Mouse (Mus musculus): ENCODE measurements at regions not wholly inside any gene's neighbourhood (a gene's known extent, or its start where the extent isn't known, plus 50 kb on each side); places are given as distances from the start of the nearest gene placed in this dataset.

DNA sequence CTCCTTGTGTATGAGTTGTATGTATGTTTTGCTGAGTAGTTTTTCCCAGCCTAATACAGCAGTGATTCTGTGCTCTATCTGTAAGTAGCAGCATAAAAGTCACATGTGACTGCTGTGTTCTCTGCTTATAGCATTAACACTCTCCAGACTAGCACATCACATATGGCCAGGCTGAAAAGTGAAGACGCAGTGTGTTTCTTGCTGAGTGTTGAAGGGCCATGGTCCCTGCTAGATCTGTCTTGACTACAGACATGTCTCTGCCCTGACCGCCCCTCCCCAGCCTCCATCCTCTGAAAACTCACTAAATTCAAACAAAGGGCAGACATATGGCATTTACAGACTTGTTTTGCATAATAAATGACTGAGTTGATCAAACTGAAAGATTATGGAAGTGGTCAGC lies 316.6 kb downstream of the Lrriq3 start:
- no peak overlapping the region for H3K4me3 ChIP-seq (replicated peaks; ENCODE audit: low read depth, low read length)
- H3K9ac ChIP-seq (ENCODE audit: low read depth, low read length): no peak overlapping the region
- H3K27ac ChIP-seq: no peak overlapping the region
- 78% methylated on average over 2 of the region's 2 CpGs for WGBS
- DNase-seq (ENCODE audit: low spot score) (no peak), ATAC-seq (replicated peaks; ENCODE audit: low FRiP score, low read depth) (no peak)
- no peaks in the 10 kb centered on the region for H3K4me1 ChIP-seq (replicated peaks; ENCODE audit: insufficient read depth, low read length)
- no peaks in the 10 kb centered on the region for H3K36me3 ChIP-seq (ENCODE audit: insufficient read depth, low read length)
- no peaks in the 10 kb centered on the region for H3K9me3 ChIP-seq (replicated peaks; ENCODE audit: low read length)
- no peaks in the 10 kb centered on the region for H3K27me3 ChIP-seq (ENCODE audit: insufficient read depth, low read length)
- TF ChIP-seq CTCF (IDR thresholded peaks at IDR 0.05; ENCODE audit: low read depth): no peak
- H3K4me2 ChIP-seq (ENCODE audit: low read length): no peak overlapping the region

DNA sequence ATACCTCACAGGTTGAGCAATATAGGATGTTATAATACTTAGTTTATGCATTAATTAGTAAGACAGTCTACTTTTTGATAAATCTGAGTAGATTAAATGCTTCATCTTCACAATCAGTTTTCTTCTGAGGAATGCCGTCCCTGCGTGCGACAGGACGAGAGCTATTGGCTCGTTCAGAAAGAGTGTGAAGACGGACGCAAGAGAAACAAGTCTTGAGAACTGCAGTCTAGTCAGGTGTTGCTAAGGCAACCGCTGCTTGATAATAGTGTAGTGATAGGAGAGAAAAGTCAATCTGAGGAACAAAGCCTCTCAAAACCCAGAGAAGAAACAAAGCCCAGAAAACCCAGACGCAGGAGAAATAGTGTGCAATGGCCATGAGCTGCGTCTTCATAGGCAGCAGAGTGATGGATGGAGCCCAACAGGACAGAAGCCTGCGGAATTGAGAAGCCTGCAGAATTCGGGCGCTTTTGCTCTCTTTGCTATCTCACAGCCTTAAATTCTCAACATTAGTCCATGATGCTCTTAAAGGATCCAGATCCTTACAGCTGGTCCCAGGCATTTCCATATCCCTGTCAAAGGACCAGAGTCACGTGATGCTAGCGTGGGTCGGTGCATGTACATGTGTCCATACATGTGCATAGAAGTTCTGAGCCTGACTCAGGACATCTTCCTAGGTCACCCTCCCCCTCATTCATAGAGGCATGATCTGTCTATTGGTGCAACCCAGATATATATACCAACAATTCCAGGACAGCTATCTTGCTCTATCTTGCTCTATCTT lies 366.7 kb downstream of the Lrriq3 start:
- Histone ChIP-seq H3K4me3 (replicated peaks; ENCODE audit: low read depth, low read length) (no peak overlapping the region), H3K4me2 (ENCODE audit: low read length) (no peak overlapping the region), H3K36me3 (ENCODE audit: insufficient read depth, low read length) (no peaks in the 10 kb centered on the region), H3K9me3 (replicated peaks; ENCODE audit: low read length) (no peaks in the 10 kb centered on the region), H3K27me3 (ENCODE audit: insufficient read depth, low read length) (no peaks in the 10 kb centered on the region), H3K27ac (no peak overlapping the region), H3K4me1 (replicated peaks; ENCODE audit: insufficient read depth, low read length) (no peaks in the 10 kb centered on the region), H3K9ac (ENCODE audit: low read depth, low read length) (no peak overlapping the region)
- WGBS: 89% methylated on average over 16 of the region's 16 CpGs
- no peak for ATAC-seq (replicated peaks; ENCODE audit: low FRiP score, low read depth)
- TF ChIP-seq CTCF (IDR thresholded peaks at IDR 0.05; ENCODE audit: low read depth): no peak
- DNase-seq (ENCODE audit: low spot score): no peak

DNA sequence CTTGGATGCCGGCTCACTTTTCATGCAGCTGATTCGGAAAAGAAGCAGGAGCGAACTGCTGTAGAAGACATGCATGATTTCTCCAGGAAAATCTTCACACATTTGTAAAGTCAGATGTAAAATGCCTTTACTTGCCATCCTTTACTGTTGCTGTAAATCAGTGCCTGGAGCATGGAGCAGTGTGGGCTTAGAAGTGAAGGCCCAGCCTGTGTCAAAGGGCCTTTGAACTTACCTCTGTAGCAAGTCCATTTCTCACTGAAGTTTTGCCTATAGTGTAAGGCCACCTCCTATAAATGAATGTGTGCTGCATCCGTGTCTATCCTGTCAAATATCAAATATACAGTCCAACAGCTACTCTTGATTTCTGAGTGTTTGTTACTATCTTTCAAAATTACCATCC lies 368.9 kb downstream of the Lrriq3 start:
- H3K4me3 ChIP-seq (replicated peaks; ENCODE audit: low read depth, low read length): no peak overlapping the region
- ATAC-seq (replicated peaks; ENCODE audit: low FRiP score, low read depth) (no peak; the same call in 1 of the 2 replicates), DNase-seq (ENCODE audit: low spot score) (peak; percentile 15)
- H3K36me3 ChIP-seq (ENCODE audit: insufficient read depth, low read length): no peaks in the 10 kb centered on the region
- H3K4me1 ChIP-seq (replicated peaks; ENCODE audit: insufficient read depth, low read length): no peaks in the 10 kb centered on the region
- no peak overlapping the region for H3K27ac ChIP-seq
- WGBS: 34% methylated on average over 4 of the region's 4 CpGs
- no peaks in the 10 kb centered on the region for H3K27me3 ChIP-seq (ENCODE audit: insufficient read depth, low read length)
- no peaks in the 10 kb centered on the region for H3K9me3 ChIP-seq (replicated peaks; ENCODE audit: low read length)
- no peak overlapping the region for H3K9ac ChIP-seq (ENCODE audit: low read depth, low read length)
- no peak overlapping the region for H3K4me2 ChIP-seq (ENCODE audit: low read length)
- no peak for TF ChIP-seq CTCF (IDR thresholded peaks at IDR 0.05; ENCODE audit: low read depth)

DNA sequence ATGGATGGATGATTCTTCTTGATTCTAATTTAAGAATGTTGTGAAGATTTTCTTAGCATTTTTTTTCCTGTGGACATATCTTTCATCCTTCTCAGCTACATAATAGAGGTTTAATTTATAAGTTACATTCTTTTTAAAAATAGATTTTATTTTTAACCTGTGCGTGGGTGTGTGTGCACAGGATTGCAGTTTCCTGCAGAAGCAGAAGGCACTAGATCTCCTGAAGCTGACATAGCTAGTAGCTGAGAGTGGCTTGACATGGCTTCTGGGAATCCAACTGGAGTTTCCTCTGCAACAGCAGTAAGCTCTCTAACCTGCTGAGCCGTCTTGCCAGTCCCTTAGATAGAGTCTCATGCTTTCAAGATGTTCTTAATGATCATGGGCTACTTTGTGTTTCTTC lies 377.5 kb downstream of the Lrriq3 start:
- no peak overlapping the region for H3K4me3 ChIP-seq (replicated peaks; ENCODE audit: low read depth, low read length)
- no peak overlapping the region for H3K4me2 ChIP-seq (ENCODE audit: low read length)
- H3K27ac ChIP-seq: no peak overlapping the region
- H3K9ac ChIP-seq (ENCODE audit: low read depth, low read length): no peak overlapping the region
- H3K27me3 ChIP-seq (ENCODE audit: insufficient read depth, low read length): no peaks in the 10 kb centered on the region
- H3K9me3 ChIP-seq (replicated peaks; ENCODE audit: low read length): no peaks in the 10 kb centered on the region
- ATAC-seq (replicated peaks; ENCODE audit: low FRiP score, low read depth) (no peak), DNase-seq (ENCODE audit: low spot score) (no peak)
- no peaks in the 10 kb centered on the region for H3K4me1 ChIP-seq (replicated peaks; ENCODE audit: insufficient read depth, low read length)
- 79% methylated on average over 2 of the region's 2 CpGs for WGBS
- no peaks in the 10 kb centered on the region for H3K36me3 ChIP-seq (ENCODE audit: insufficient read depth, low read length)
- no peak for TF ChIP-seq CTCF (IDR thresholded peaks at IDR 0.05; ENCODE audit: low read depth)

DNA sequence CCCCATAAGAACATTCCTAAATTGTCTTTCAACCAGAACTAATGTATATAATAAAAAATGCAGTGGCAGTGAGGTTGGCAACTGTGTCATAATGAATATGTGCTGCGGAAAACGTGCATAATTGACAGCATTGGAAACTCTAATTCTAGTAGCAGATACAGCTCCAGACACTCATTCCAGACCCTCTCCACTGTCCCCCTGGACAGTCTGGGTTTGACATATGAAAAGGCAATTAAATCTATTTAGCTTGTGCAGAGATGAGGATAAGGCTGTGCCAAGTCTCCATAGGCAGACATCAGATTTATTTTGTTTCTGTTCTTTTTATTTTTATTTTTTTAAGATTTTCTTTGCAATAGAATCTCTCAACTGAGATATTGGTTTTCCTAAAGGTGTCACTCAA lies 392.3 kb downstream of the Lrriq3 start:
- H3K9ac ChIP-seq (ENCODE audit: low read depth, low read length): no peak overlapping the region
- H3K36me3 ChIP-seq (ENCODE audit: insufficient read depth, low read length): no peaks in the 10 kb centered on the region
- no peaks in the 10 kb centered on the region for H3K27me3 ChIP-seq (ENCODE audit: insufficient read depth, low read length)
- no peak overlapping the region for H3K4me3 ChIP-seq (replicated peaks; ENCODE audit: low read depth, low read length)
- no peak for ATAC-seq (replicated peaks; ENCODE audit: low FRiP score, low read depth)
- DNase-seq (ENCODE audit: low spot score): no peak
- H3K9me3 ChIP-seq (replicated peaks; ENCODE audit: low read length): no peaks in the 10 kb centered on the region
- no peak for TF ChIP-seq CTCF (IDR thresholded peaks at IDR 0.05; ENCODE audit: low read depth)
- no peaks in the 10 kb centered on the region for H3K4me1 ChIP-seq (replicated peaks; ENCODE audit: insufficient read depth, low read length)
- WGBS: 79% methylated on average over 2 of the region's 2 CpGs
- H3K27ac ChIP-seq: no peak overlapping the region
- H3K4me2 ChIP-seq (ENCODE audit: low read length): no peak overlapping the region

DNA sequence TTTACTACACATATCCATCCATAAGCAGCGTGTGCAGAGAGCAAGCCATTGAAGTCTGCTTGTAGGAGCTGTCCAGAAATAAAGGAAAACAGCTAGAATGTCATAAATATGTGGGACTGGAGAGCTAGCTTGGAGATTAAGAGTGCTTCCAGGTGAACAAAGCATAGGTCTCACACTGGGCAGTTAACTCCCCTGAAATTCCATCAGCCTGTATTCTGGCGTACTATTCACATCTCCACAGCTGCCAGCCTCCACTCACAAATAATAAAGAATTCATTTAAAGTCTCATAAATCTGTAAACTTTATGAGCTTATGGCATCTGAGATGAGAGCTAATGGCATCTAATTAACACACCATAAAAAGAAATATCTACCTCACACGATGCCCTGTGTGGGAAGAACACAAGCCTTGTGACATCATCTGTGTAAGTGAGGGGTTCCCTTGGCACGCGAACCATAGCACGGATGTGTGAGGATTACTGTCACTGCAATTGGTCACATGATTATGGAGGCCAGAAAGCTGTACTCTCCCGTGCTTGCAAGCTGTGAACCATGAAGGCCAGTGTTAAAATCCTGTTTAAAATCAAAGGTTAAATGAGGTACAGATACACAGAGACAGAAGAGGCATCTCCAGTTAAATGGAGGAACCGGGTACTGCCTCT lies 394.8 kb downstream of the Lrriq3 start:
- H3K4me2 ChIP-seq (ENCODE audit: low read length): no peak overlapping the region
- 29% methylated on average over 8 of the region's 8 CpGs for WGBS
- TF ChIP-seq CTCF (IDR thresholded peaks at IDR 0.05; ENCODE audit: low read depth): no peak
- no peaks in the 10 kb centered on the region for H3K4me1 ChIP-seq (replicated peaks; ENCODE audit: insufficient read depth, low read length)
- ATAC-seq (replicated peaks; ENCODE audit: low FRiP score, low read depth) (peak; percentile 40; the same call in 1 of the 2 replicates), DNase-seq (ENCODE audit: low spot score) (no peak)
- no peak overlapping the region for H3K4me3 ChIP-seq (replicated peaks; ENCODE audit: low read depth, low read length)
- no peak overlapping the region for H3K9ac ChIP-seq (ENCODE audit: low read depth, low read length)
- H3K36me3 ChIP-seq (ENCODE audit: insufficient read depth, low read length): no peaks in the 10 kb centered on the region
- no peaks in the 10 kb centered on the region for H3K9me3 ChIP-seq (replicated peaks; ENCODE audit: low read length)
- H3K27me3 ChIP-seq (ENCODE audit: insufficient read depth, low read length): no peaks in the 10 kb centered on the region
- H3K27ac ChIP-seq: no peak overlapping the region
